Mouse (Mus musculus) hematopoietic multipotent progenitor cell, adult 10-12 weeks (in vitro differentiated cells): ENCODE data around the gene Rpl39. TPM values are rescaled to one million over a fixed set of nuclear protein-coding genes. Genes with fewer than 3 reads are reported as not detected.

ENCODE experiments used
- polyA plus RNA-seq: library from polyadenylated mRNA; stranded (reverse); fragments of >175 nt; gene quantifications from 2 replicates; pipeline ENCODE4 v1.2.3, GENCODE M21; 2012; ENCODE audit warnings: low replicate concordance

The Rpl39 gene
- polyA plus RNA-seq, result 152 and 474 TPM in 2 replicates

GRCm38 (mm10) chrX:37084927-37085660 is at the start of gene Rpl39:
Rpl39 (minus strand) TSS chrX:37085402.

DNA sequence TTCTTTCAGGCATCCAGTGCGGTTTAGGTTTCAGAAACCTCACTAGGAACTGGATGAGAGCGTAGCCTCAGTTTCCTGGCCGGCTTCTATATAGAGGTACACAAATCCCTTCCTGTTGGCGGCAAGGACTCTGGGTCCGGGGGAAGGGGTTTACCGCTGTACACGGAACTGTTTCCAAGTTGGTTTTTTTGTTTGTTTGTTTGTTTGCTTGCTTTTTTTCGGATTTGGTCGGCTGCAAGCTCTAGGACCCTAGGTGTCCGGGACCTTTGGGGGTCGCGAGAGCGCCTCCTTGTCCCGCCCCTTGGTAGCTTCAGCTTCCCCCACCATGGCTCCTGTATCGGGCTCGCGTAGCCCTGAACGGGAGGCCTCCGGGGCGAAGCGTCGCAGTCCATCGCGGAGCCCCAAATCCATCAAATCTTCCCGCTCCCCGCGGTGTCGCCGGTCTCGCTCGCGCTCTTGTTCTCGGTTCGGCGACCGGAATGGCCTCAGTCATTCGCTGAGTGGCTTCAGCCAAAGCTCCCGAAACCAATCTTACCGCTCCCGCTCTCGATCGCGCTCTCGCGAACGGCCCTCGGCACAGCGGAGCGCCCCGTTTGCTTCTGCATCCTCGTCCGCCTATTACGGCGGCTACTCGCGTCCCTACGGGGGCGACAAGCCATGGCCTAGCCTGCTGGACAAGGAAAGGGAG is 41.6 kb upstream of the Rpl39 start, which contains the start of gene Nkap:
Gene Nkap (plus strand): TSS at position 125 of the 688 bp plus-strand sequence.

GRCm38 (mm10) chrX:37110193-37110880 is 25.1 kb upstream of the Rpl39 start, which contains the start of gene Upf3b:
Upf3b (minus strand) TSS chrX:37110322.

GRCm38 (mm10) chrX:37048066-37048889 is 36.9 kb downstream of the Rpl39 start, which contains the start of gene Sowahd:
Sowahd (plus strand) TSS chrX:37048845.

Other genes starting within 250 kb of the Rpl39 start
- gene Ube2a, start 211.5 kb downstream of the Rpl39 start, polyA plus RNA-seq, result 88.5 and 146 TPM in 2 replicates
- 0.52 and 2.8 TPM in 2 replicates for gene C330007P06Rik, start 211.3 kb downstream of the Rpl39 start, polyA plus RNA-seq
- gene Nkrf, start 182.5 kb downstream of the Rpl39 start, polyA plus RNA-seq, result 0.50 and 1.0 TPM in 2 replicates
- 10.4 and 28.4 TPM in 2 replicates for gene Sept6, start 93.6 kb downstream of the Rpl39 start, polyA plus RNA-seq
- gene Sowahd, start 36.6 kb downstream of the Rpl39 start, polyA plus RNA-seq, result not detected in 2 replicates
- 1.1 and 13.2 TPM in 2 replicates for gene Upf3b, start 24.9 kb upstream of the Rpl39 start, polyA plus RNA-seq
- gene Nkap, start 41.4 kb upstream of the Rpl39 start, polyA plus RNA-seq, result 7.2 and 10.4 TPM in 2 replicates
- not detected in 2 replicates for gene Akap14, start 83.4 kb upstream of the Rpl39 start, polyA plus RNA-seq
- gene Ndufa1, start 105.8 kb upstream of the Rpl39 start, polyA plus RNA-seq, result 13.7 and 245 TPM in 2 replicates
- 3.3 and 3.9 TPM in 2 replicates for gene Rnf113a1, start 105.8 kb upstream of the Rpl39 start, polyA plus RNA-seq
- not detected in 2 replicates for gene Gm9, start 125.6 kb upstream of the Rpl39 start, polyA plus RNA-seq
- gene Rhox1, start 136.9 kb upstream of the Rpl39 start, polyA plus RNA-seq, result not detected in 2 replicates
- not detected in 2 replicates for gene Rhox2a, start 159.6 kb upstream of the Rpl39 start, polyA plus RNA-seq
- gene Rhox3a, start 164.5 kb upstream of the Rpl39 start, polyA plus RNA-seq, result not detected in 2 replicates
- gene Rhox4a, start 179.9 kb upstream of the Rpl39 start, polyA plus RNA-seq, result not detected in 2 replicates